Mouse (Mus musculus): Measurements from ENCODE around the gene Arglu1. TPM values are rescaled to one million over a fixed set of nuclear protein-coding genes. Genes with fewer than 3 reads are reported as not detected.

Gene Arglu1
- total RNA-seq, 2 experiments from 2014 or later = 124 to 137 TPM

DNA sequence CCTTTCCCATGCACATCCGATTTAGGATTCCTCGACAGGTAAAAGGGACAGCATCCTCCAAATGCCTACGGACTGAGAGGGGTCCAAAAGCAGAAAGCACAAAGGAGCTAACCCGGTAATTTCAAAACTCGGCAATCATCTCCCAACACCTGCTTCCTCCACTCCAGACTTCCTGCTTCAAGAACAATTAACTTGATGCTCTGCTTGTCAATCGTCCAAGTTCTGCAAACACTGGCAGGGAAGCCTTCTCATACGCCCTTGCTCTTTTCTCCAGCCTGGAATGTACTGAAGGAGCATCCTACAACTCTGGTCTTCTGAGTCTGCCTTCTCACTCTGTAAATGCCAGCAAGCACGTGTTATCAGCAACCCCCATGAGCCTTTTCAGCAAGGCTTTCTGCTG, 66.8 kb downstream of the Arglu1 start:
- no peak for DNase-seq (ENCODE audit: low spot score in 2 of 2)

DNA sequence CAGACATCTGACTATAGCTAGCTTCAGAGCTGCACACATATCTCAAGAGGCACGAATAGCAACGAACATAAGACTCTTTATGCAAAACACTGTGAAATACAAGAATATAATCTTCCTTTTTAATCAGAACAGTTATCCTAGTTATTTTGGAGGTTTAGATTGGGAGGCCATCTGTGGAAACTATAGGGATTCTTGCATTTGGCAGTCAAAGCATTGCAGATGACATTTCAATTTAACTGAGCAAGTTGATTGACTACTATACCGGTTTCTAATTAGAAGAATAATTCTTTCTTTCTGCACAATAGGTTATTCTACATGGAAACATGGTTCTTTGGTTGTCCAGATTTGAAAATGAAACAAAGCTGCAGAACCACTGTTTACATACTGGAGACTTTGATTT, 67.8 kb downstream of the Arglu1 start:
- DNase-seq (ENCODE audit: low spot score in 2 of 2) = no peak

DNA sequence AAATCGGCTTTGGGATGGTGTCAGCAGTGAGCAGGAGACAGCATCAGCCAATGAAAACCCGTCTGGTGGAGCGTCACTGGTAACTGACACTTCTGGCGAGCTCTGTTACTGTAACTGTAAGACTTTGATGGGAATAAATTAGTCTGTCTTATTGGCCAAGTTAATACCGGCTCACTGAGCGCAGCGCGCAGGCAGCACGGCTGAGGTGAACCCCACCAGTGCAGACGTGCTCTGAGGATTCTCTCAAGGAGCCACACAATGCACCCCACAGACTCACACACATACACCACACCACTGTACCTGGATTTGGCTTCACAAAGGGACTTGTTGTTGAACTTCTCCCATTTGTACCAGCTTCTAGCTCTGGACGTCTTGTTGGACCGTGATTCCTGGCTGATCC, 68.3 kb downstream of the Arglu1 start:
- no peak for DNase-seq (ENCODE audit: low spot score in 2 of 2)

DNA sequence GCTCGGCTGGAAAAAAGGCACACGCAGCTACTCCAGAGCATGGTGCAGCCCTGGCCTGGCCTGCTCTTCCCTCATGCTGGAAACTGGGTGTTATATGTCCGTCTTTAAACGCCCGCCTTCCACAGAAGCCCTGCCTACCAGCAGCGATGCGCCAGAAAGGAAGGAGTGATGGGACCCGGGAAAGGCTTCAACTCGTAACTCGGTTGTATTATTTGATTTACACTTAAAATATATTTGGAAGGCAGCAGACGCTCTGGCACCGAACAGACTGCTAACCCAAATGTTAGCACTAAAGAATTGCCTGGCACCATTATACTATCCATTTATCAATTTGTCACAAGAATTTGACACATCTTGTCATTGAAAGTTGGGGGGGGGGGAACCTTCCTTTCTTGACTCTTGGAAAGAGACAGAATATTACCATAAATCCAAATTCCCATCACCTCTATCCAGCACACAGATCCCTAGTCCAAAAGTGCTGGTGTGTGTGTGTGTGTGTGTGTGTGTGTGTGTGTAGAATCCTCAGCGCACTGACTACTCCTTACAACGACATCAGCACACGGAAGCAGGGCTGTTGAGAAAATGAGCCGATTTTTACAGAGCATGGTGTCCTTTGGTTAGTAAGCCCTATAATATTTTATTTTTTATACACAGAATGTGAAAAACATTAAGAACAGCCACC, 68.9 kb downstream of the Arglu1 start:
- DNase-seq (ENCODE audit: low spot score in 2 of 2) = no peak

DNA sequence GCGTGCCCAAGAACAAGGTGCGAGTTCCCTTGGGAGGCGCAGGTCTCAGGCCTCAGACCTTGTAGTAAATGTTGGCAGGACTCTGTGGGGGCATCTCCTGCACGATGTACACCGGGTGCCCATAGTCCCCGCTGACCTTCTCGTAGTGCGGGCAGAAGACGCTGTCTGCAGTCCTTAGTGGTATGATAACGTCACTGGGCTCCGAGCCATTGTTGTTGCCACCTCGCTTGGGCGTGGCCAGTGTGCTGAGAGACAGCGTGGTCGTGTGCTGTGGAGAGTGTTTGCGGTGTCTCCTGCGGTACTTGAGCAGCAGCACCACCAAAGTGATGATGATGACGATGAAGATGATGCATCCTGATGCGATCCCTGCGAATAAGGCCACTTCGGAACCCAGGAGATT, 69.8 kb downstream of the Arglu1 start:
- DNase-seq (ENCODE audit: low spot score in 2 of 2) = no peak

DNA sequence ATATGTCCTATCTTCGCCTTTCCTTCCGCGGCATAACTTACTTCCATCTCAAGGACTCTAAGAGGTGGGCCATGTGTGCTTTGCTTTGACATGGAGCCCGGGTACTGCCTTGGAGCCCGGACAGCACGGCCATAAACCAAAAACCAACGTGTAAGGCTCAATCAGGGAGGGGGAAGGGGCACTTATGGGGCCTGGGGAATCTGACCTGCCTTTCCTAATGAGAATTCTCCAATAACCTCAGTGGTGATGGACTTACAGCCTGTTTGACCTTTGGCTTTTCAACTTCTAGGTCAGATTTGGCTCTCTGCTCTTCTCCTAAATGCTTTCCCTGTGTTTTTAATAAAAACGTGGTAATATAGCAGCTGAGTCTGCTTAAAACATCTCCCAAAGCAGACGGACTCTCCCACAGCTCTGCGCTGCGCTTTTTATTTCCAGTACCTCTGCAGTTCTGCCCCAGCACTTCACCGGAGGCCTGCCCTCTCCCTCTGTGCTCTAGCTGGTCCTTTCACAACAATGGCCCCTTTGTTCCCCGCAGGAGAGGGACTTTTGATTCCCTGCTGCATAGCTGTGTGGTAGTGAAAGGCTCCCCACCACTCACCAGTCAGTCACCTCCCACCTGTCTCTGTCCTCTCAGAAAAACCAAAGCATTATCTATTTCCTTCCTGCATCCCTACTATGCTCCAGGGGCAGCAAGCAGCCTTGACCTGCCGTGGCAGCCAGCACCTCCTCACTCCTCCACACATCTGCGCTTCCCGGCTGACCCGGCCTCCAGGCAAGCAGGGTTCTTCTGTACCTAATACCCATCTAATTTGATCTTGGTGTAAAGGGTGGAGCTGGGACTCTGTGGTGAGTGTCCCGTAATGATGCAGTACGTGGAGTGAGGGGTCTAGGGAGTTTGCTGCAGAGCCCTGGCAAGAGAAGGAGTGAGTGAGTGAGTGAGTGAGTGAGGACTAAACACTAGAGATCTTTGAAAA, 70.8 kb downstream of the Arglu1 start:
- DNase-seq (ENCODE audit: low spot score in 2 of 2) = no peak

Small RNAs within 50 kb of the gene (microRNA-seq; reads per million reads assigned to microRNA genes)
- 1.8 reads per million for gene Mir7654

Other genes with a start within 250 kb of the Arglu1 start
- 10 to 100 TPM; 34.2 to 41.3 TPM for gene Efnb2, start 29.3 kb downstream of the Arglu1 start, total RNA-seq (2021)

All from adrenal gland, postnatal 4 days (tissue).